Mouse (Mus musculus) adrenal gland, postnatal 25 days (tissue): ENCODE results near the gene Vmn2r109. TPM values are rescaled to one million over a fixed set of nuclear protein-coding genes. Genes with fewer than 3 reads are reported as not detected.
"Not testable (repeated sequence)": the region's sequence is repeated elsewhere in the genome, so short reads cannot be mapped to it uniquely, and the experiment has no call there.

Experiments used
- DNase-seq: peaks from one replicate; pipeline ENCODE4 v3.0.0; 2021; ENCODE audit warnings: mixed read lengths
- long read RNA-seq: library from polyadenylated mRNA; stranded (forward); transcript quantifications from one replicate; pipeline ENCODE4 v2.0.0, GENCODE M21; 2021
- total RNA-seq: library from RNA; stranded (reverse); gene quantifications from 2 replicates; pipeline ENCODE4 v1.2.3, GENCODE M21; 2021

The Vmn2r109 gene
- not detected in 2 replicates for total RNA-seq
- long read RNA-seq, result 0 reads

DNA sequence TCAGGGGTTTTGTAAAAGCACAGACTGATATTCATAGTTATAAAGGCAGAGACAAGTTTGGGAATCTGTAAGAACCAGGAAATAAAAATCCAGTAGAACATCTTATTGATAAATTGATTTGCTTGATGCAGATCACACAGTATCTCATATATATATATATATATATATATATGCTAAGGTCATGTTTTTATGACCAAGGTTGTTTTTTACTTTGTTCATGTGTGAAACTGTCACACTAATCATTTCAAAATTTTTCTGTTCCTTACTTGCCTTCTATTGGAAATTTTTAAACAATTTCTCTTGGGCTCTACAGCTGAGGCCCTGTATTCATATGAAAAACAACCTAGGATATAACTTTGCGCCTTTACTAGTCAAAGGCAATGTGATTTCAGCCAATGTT is at the start of gene Vmn2r109:
Gene Vmn2r109 (minus strand): TSS at position 101 of the 400 bp plus-strand sequence.
- DNase-seq, result no peak

DNA sequence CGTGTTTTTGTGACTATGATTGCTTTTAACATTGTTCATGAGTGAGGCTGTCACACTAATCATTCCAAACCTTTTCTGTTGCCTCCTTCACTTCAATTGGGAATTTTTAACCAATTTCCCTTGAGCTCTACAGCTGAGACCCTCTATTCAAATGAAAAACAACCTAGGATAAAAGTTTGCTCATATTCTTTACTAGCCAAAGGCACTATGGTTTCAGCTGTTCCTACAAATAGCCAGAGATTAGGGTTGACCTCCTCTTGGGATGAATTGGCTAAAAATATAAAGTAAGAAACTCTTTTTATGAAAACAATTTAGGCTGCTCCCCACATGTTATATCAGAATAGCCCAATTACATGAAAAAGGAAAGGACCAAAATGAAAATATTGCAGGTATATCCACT is 31.8 kb upstream of the Vmn2r109 start, which contains the start of gene Vmn2r110:
Gene Vmn2r110 (minus strand): TSS at position 101 of the 400 bp plus-strand sequence.
- DNase-seq, result no peak

DNA sequence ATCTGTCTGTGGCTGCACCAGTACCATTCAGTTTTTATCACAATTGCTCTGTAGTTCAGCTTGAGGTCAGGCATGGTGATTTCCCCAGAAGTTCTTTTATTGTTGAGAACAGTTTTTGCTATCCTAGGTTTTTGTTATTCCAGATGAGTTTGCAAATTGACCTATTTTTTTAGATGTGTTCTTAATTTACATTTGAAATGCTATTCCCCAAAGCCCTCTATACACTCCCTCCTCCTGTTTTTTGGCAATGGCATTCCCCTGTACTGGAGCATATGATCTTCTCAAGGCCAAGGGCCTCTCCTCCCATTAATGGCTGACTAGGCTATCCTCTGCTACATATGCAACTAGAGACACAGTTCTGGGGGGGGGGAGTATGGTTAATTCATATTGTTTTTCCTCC is 56.3 kb downstream of the Vmn2r109 start:
- not testable (repeated sequence) for DNase-seq

DNA sequence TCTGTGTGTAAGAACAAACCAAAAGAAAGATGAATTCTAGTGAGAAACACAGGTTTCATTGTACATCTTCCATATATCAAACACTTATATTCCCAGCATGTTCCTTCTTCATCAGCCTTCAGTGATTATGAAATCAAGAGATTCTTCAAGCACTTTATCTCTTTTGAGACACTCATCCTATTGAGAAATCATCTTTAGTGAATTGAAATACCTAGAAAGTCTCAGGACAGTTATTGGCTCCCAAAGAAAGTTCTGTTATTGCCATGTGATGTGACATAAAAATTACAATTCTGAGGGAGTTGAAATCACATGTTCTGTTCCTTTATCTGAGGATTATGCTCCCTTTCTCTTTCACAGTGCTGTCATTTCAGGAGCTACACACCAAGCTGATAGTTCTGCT is 66.7 kb downstream of the Vmn2r109 start, which contains the start of gene Vmn1r225:
Gene Vmn1r225 (plus strand): TSS at position 301 of the 400 bp plus-strand sequence.
- DNase-seq, result no peak

Other genes starting within 250 kb of the Vmn2r109 start
- gene Vmn2r107, start 219.5 kb downstream of the Vmn2r109 start, total RNA-seq, result not detected in 2 replicates
- gene Vmn1r224, start 150.6 kb downstream of the Vmn2r109 start, total RNA-seq, result not detected in 2 replicates
- gene Vmn2r108, start 83.4 kb downstream of the Vmn2r109 start, total RNA-seq, result not detected in 2 replicates
- gene Vmn1r225, start 66.6 kb downstream of the Vmn2r109 start, total RNA-seq, result not detected in 2 replicates
- not detected in 2 replicates for gene Vmn2r110, start 31.7 kb upstream of the Vmn2r109 start, total RNA-seq
- gene Fpr-rs3, start 60.1 kb upstream of the Vmn2r109 start, total RNA-seq, result not detected in 2 replicates
- gene Vmn1r226, start 118.1 kb upstream of the Vmn2r109 start, total RNA-seq, result not detected in 2 replicates
- gene Vmn1r227, start 165.1 kb upstream of the Vmn2r109 start, total RNA-seq, result not detected in 2 replicates
- gene Vmn1r228, start 221.4 kb upstream of the Vmn2r109 start, total RNA-seq, result not detected in 2 replicates
- gene Vmn1r229, start 246.8 kb upstream of the Vmn2r109 start, total RNA-seq, result not detected in 2 replicates